Mouse (Mus musculus) cortical plate, adult 2 months (tissue): ENCODE measurements around the gene Etv4. TPM values are rescaled to one million over a fixed set of nuclear protein-coding genes. Genes with fewer than 3 reads are reported as not detected.

ENCODE experiments used
- H3K27ac ChIP-seq: fragments of 200-500 bp; 2 replicates; pipeline ENCODE4 v1.5.1; 2012; ENCODE audit warnings: low read length, control low read depth, inconsistent platforms; ENCODE audit not compliant: insufficient read depth
- H3K4me1 ChIP-seq: fragments of 200-500 bp; 2 replicates; pipeline ENCODE4 v1.6.1; 2011; ENCODE audit warnings: low read length; ENCODE audit not compliant: control insufficient read depth, insufficient read depth
- H3K4me3 ChIP-seq: fragments of 200-500 bp; 2 replicates; pipeline ENCODE4 v1.5.1; 2011; ENCODE audit warnings: mild to moderate bottlenecking, low read length, control low read depth; ENCODE audit not compliant: insufficient read depth
- CTCF ChIP-seq: fragments of 200-500 bp; IDR thresholded peaks from 2 replicates; pipeline ENCODE4 v1.5.1; 2011; ENCODE audit warnings: mild to moderate bottlenecking, control low read depth, low read length; ENCODE audit not compliant: insufficient read depth; ENCODE audit errors: extremely low read depth
- POLR2A ChIP-seq: fragments of 200-500 bp; IDR thresholded peaks from 2 replicates; pipeline ENCODE4 v1.6.1; 2011; ENCODE audit warnings: mild to moderate bottlenecking, low read length, control low read depth; ENCODE audit not compliant: insufficient read depth; ENCODE audit errors: extremely low read depth
- polyA plus RNA-seq: library from polyadenylated mRNA; depleted of rRNA; stranded (reverse); fragments of >200 nt; gene quantifications from 2 replicates; pipeline ENCODE4 v1.2.3, GENCODE M21; 2012; rRNA removed

Gene Etv4
- polyA plus RNA-seq, 1 experiment, result 20.6 TPM

GRCm38 (mm10) chr11:101729308-101729707, 55.9 kb downstream of the Etv4 start:
- Histone ChIP-seq H3K4me3 (no peak overlapping the region), H3K27ac (no peak overlapping the region), H3K4me1 (no peaks in the 10 kb centered on the region; the same call in 1 of the 2 replicates)
- no peak for TF ChIP-seq CTCF

- TF ChIP-seq CTCF (no peak), POLR2A (no peak)
- Histone ChIP-seq H3K4me3 (no peak overlapping the region), H3K4me1 (no peaks in the 10 kb centered on the region), H3K27ac (no peak overlapping the region)
Measured at GRCm38 (mm10) chr11:101726765-101727164, 58.4 kb downstream of the Etv4 start.

- Histone ChIP-seq H3K4me1 (no peaks in the 10 kb centered on the region), H3K27ac (no peak overlapping the region), H3K4me3 (no peak overlapping the region)
- no peak for TF ChIP-seq POLR2A
- TF ChIP-seq CTCF, result no peak
Measured at GRCm38 (mm10) chr11:101725043-101725442, 60.1 kb downstream of the Etv4 start.

DNA sequence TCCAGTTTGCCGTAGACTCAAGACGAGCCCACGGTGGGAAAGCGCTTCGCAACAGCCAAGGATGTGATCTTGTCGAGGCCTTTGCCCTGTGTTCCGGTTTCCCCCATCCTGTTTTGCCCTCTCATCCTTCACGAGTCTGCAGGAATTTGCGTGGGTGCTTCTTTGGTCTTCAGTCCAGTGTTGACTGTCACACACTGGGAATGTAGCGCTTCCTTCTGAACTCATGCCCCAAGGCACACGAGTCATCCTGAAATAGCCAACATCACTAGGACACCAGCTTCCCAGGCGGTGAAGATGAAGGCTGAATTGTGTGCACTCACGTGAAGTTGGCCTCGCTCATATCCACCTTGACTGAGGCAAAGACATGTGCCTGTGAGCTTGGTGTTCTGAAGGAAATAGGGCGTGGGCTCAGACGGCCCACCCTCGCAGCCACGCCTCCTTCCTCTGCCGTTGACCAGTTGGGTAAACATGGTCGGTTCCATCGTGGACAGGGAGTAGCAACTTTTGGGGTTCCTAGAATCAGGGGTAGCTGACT, 65.1 kb downstream of the Etv4 start:
- no peak for TF ChIP-seq POLR2A
- TF ChIP-seq CTCF, result no peak
- Histone ChIP-seq H3K4me3 (no peak overlapping the region), H3K4me1 (no peaks in the 10 kb centered on the region), H3K27ac (no peak overlapping the region)

Other genes starting within 250 kb of the Etv4 start
- gene Brca1, start 233.4 kb downstream of the Etv4 start, polyA plus RNA-seq, result 0.57 and 0.65 TPM in 2 replicates
- 104 and 115 TPM in 2 replicates for gene Nbr1, start 233.2 kb downstream of the Etv4 start, polyA plus RNA-seq
- gene Tmem106a, start 203.1 kb downstream of the Etv4 start, polyA plus RNA-seq, result 1.7 and 2.2 TPM in 2 replicates
- gene Gm11634, start 186.1 kb downstream of the Etv4 start, polyA plus RNA-seq, result not detected in 2 replicates
- gene Rdm1, start 158.2 kb downstream of the Etv4 start, polyA plus RNA-seq, result 13.0 and 14.2 TPM in 2 replicates
- gene Arl4d, start 119.8 kb downstream of the Etv4 start, polyA plus RNA-seq, result 28.9 and 41.9 TPM in 2 replicates
- 23.0 TPM in 2 replicates for gene Dhx8, start 52.5 kb downstream of the Etv4 start, polyA plus RNA-seq
- gene Meox1, start 109.0 kb upstream of the Etv4 start, polyA plus RNA-seq, result 0.29 and 0.51 TPM in 2 replicates
- gene Sost, start 181.6 kb upstream of the Etv4 start, polyA plus RNA-seq, result 0.09 and 0.10 TPM in 2 replicates
- gene Cfap97d1, start 198.9 kb upstream of the Etv4 start, polyA plus RNA-seq, result not detected in 2 replicates
- gene Dusp3, start 201.6 kb upstream of the Etv4 start, polyA plus RNA-seq, result 162 and 171 TPM in 2 replicates
- gene Mpp3, start 243.1 kb upstream of the Etv4 start, polyA plus RNA-seq, result 57.9 and 60.4 TPM in 2 replicates